Mouse (Mus musculus) bone marrow, adult 2 months (tissue): ENCODE measurements around the gene Gm21028.

ENCODE experiments used
- CTCF ChIP-seq: fragments of 200-500 bp; IDR thresholded peaks from 2 replicates; pipeline ENCODE4 v1.5.1; 2011; ENCODE audit warnings: low read length, control low read depth; ENCODE audit not compliant: control insufficient read depth, insufficient read depth
- POLR2A ChIP-seq: fragments of 200-500 bp; IDR thresholded peaks from 2 replicates; pipeline ENCODE4 v1.6.1; 2011; ENCODE audit warnings: low read depth, mild to moderate bottlenecking, control low read depth, low read length, borderline replicate concordance; ENCODE audit not compliant: control insufficient read depth

- TF ChIP-seq CTCF (no peak), POLR2A (no peak)
These were observed at the start of gene Gm21028 for GRCm38 (mm10) chr7:42578488-42578887.
